Mouse (Mus musculus): ENCODE measurements around the gene Tm9sf2.
"Not testable (repeated sequence)": the region's sequence is repeated elsewhere in the genome, so short reads cannot be mapped to it uniquely, and the experiment has no call there.

Tm9sf2 gene

GRCm38 (mm10) chr14:122106822-122107468 is at the start of gene Tm9sf2:
Gene Tm9sf2, plus strand, starts transcription at chr14:122107038.
- peak; percentile 94 for DNase-seq (ENCODE audit: low spot score)

GRCm38 (mm10) chr14:122057941-122058346 is 48.9 kb upstream of the Tm9sf2 start:
- no peak for DNase-seq (ENCODE audit: low spot score)

- DNase-seq (ENCODE audit: low spot score): peak; percentile 88
These were observed 46.2 kb upstream of the Tm9sf2 start for GRCm38 (mm10) chr14:122060642-122061041.

- DNase-seq (ENCODE audit: low spot score): no peak
These were observed 45.5 kb upstream of the Tm9sf2 start for GRCm38 (mm10) chr14:122061376-122061775.

- DNase-seq (ENCODE audit: low spot score): no peak
These were observed 44.3 kb upstream of the Tm9sf2 start for GRCm38 (mm10) chr14:122062411-122063090.

GRCm38 (mm10) chr14:122063599-122063998 is 43.2 kb upstream of the Tm9sf2 start:
- DNase-seq (ENCODE audit: low spot score): no peak

- DNase-seq (ENCODE audit: low spot score): peak; percentile 88
These were observed 42.3 kb upstream of the Tm9sf2 start for GRCm38 (mm10) chr14:122064519-122064918.

GRCm38 (mm10) chr14:122066243-122066642 is 40.6 kb upstream of the Tm9sf2 start:
- DNase-seq (ENCODE audit: low spot score): no peak

- not testable (repeated sequence) for DNase-seq (ENCODE audit: low spot score)
These were observed 38.8 kb upstream of the Tm9sf2 start for GRCm38 (mm10) chr14:122068036-122068435.

GRCm38 (mm10) chr14:122068801-122069695 is 37.8 kb upstream of the Tm9sf2 start:
- DNase-seq (ENCODE audit: low spot score): no peak

GRCm38 (mm10) chr14:122069948-122070347 is 36.9 kb upstream of the Tm9sf2 start:
- no peak for DNase-seq (ENCODE audit: low spot score)

- no peak for DNase-seq (ENCODE audit: low spot score)
These were observed 33.4 kb upstream of the Tm9sf2 start for GRCm38 (mm10) chr14:122073422-122073821.

GRCm38 (mm10) chr14:122074360-122074759 is 32.5 kb upstream of the Tm9sf2 start:
- DNase-seq (ENCODE audit: low spot score): no peak

- no peak for DNase-seq (ENCODE audit: low spot score)
These were observed 31.2 kb upstream of the Tm9sf2 start for GRCm38 (mm10) chr14:122075485-122076200.

- peak; percentile 64 for DNase-seq (ENCODE audit: low spot score)
These were observed 29.8 kb upstream of the Tm9sf2 start for GRCm38 (mm10) chr14:122077017-122077416.

GRCm38 (mm10) chr14:122079428-122079827 is 27.4 kb upstream of the Tm9sf2 start:
- DNase-seq (ENCODE audit: low spot score): peak; percentile 90

GRCm38 (mm10) chr14:122079921-122080320 is 26.9 kb upstream of the Tm9sf2 start:
- no peak for DNase-seq (ENCODE audit: low spot score)

- no peak for DNase-seq (ENCODE audit: low spot score)
These were observed 25.5 kb upstream of the Tm9sf2 start for GRCm38 (mm10) chr14:122081308-122081707.

- DNase-seq (ENCODE audit: low spot score): no peak
These were observed 23.3 kb upstream of the Tm9sf2 start for GRCm38 (mm10) chr14:122083499-122083898.

- DNase-seq (ENCODE audit: low spot score): no peak
These were observed 18.9 kb upstream of the Tm9sf2 start for GRCm38 (mm10) chr14:122087956-122088355.

GRCm38 (mm10) chr14:122092363-122092762 is 14.5 kb upstream of the Tm9sf2 start:
- no peak for DNase-seq (ENCODE audit: low spot score)

- DNase-seq (ENCODE audit: low spot score): no peak
These were observed 10.5 kb upstream of the Tm9sf2 start for GRCm38 (mm10) chr14:122096331-122096730.

Data from testis, postnatal 10 days (tissue).